Mouse (Mus musculus) stomach, postnatal 0 days (tissue): Measurements from ENCODE around the gene Map3k19. TPM values are rescaled to one million over a fixed set of nuclear protein-coding genes. Genes with fewer than 3 reads are reported as not detected.

Experiments used
- ATAC-seq: fragments of 200-750 bp; cut with Nextera tagmentation; 2 replicates; pipeline ENCODE4 v1.8.0; 2017; ENCODE audit not compliant: low FRiP score, low TSS enrichment
- DNase-seq: peaks from one replicate; pipeline ENCODE4 v3.0.0-alpha.2; 2016; ENCODE audit warnings: low spot score
- H3K27ac ChIP-seq: fragments of 300-500 bp; sonication (generic); replicated peaks from 2 replicates; pipeline ENCODE4 v1.5.1; 2014; ENCODE audit warnings: mild to moderate bottlenecking, control low read depth
- H3K27me3 ChIP-seq: fragments of 300-500 bp; sonication (generic); 2 replicates; pipeline ENCODE4 v1.6.1; 2014; ENCODE audit warnings: low read length; ENCODE audit not compliant: control insufficient read depth, insufficient read depth
- H3K36me3 ChIP-seq: fragments of 300-500 bp; sonication (generic); 2 replicates; pipeline ENCODE4 v1.6.1; 2014; ENCODE audit warnings: low read length, mixed read lengths; ENCODE audit not compliant: control insufficient read depth, insufficient read depth
- H3K4me1 ChIP-seq: fragments of 300-500 bp; sonication (generic); replicated peaks from 2 replicates; pipeline ENCODE4 v1.6.1; 2014; ENCODE audit warnings: antibody characterized with exemption; ENCODE audit not compliant: control insufficient read depth, insufficient read depth
- H3K4me2 ChIP-seq: fragments of 300-500 bp; sonication (generic); replicated peaks from 2 replicates; pipeline ENCODE4 v1.6.1; 2014; ENCODE audit warnings: low read depth, mild to moderate bottlenecking, control low read depth, moderate library complexity
- H3K4me3 ChIP-seq: fragments of 300-500 bp; sonication (generic); 2 replicates; pipeline ENCODE4 v1.5.1; 2014; ENCODE audit warnings: low read depth, low read length, control low read depth
- H3K9ac ChIP-seq: fragments of 300-500 bp; sonication (generic); 2 replicates; pipeline ENCODE4 v1.6.1; 2014; ENCODE audit warnings: mild to moderate bottlenecking, low read length, control low read depth, mixed read lengths
- H3K9me3 ChIP-seq: fragments of 300-500 bp; sonication (generic); 2 replicates; pipeline ENCODE4 v1.6.1; 2016; ENCODE audit warnings: low read length; ENCODE audit not compliant: control insufficient read depth
- CTCF ChIP-seq: IDR thresholded peaks from 2 replicates; pipeline ENCODE4 v1.5.1; 2016; ENCODE audit warnings: antibody characterized with exemption, low read depth, mild to moderate bottlenecking, moderate library complexity
- EP300 ChIP-seq: optimal IDR thresholded peaks from 2 replicates; pipeline ENCODE3; 2016; ENCODE audit warnings: antibody characterized with exemption
- WGBS: fragments of 180-500 bp; shearing (Covaris S2); extraction: QIAGEN DNeasy Blood & Tissue Kit; methylation state at CpG from one replicate; pipeline ENCODE4 v1.1.7; 2014; 5-methylcytosine and 5-hydroxymethylcytosine counted together
- polyA plus RNA-seq: library from polyadenylated mRNA; unstranded; fragments of >200 nt; fragmentation: Nextera tagmentation; extraction: Ambion mirVana; gene quantifications from 2 replicates; pipeline ENCODE4 v1.2.1, GENCODE M21; 2015

Gene Map3k19
- polyA plus RNA-seq = not detected in 2 replicates

DNA sequence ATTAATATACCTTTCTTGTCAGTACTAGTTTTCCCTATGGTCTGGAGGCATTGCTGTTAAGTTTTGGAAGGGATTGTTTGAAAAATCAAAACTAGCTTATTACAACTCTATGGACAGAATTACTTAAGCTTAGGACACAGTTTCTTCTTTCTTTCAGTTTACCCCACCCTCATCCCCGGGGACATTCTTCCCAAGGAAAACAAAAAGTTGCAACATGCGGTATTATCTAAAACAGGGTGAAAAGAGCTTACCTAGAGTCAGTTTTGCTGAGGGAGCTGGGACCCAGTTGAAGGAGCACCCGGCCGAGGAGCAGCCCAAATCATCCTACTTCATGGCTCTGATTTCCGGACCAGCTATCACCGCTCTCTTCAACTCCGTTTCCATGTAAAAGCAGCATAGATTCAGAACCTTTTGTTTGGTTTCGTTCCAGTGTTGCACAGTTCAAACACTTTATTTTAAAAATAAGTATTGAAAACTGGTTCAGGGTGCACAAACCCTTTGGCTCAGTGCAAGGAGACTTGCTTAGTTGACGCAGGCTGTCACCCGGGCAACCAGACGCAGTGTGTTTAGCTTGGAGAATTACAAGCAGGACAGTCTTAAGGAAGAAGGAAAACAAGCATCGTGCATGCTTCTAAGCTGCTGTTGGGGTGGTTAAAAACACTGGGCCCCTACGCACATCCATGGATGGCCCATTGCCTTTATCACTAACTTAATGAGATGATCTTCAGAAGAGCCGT lies at the start of gene Map3k19:
Gene Map3k19, minus strand, starts transcription at position 546 of the 737 bp plus-strand sequence.
- no peaks in the 10 kb centered on the region for H3K36me3 ChIP-seq
- H3K4me2 ChIP-seq = no peak within 1 kb of the TSS
- WGBS = 68% methylated on average over 14 of the region's 14 CpGs
- DNase-seq (no peak), ATAC-seq (no peak)
- no peak within 1 kb of the TSS for H3K9ac ChIP-seq
- H3K4me1 ChIP-seq = no peaks in the 10 kb centered on the region
- no peak within 1 kb of the TSS for H3K4me3 ChIP-seq
- H3K9me3 ChIP-seq = no peaks in the 10 kb centered on the region
- H3K27me3 ChIP-seq = no peaks in the 10 kb centered on the region
- no peak for TF ChIP-seq EP300
- H3K27ac ChIP-seq = no peak within 1 kb of the TSS

DNA sequence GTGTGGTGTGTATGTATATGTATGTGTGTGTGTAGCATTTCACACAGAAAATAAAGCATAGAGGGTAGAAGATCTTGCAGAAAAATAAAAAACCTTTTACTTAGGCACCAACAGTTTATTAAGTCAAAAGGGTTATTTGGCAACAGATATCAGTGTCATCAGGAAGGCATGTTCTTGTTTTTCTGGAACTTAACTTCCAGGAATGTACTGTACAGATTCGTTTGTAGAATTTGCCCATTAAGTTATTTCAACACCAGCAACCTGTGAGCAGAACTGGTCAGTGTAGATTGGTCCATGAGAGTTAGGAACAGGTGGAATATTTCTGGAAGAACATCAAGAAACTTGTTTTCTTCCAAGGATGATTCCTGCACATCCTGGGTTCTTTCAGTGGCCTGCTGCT lies 44.6 kb upstream of the Map3k19 start:
- no peak for ATAC-seq
- Histone ChIP-seq H3K9ac (no peak overlapping the region), H3K36me3 (no peaks in the 10 kb centered on the region), H3K27me3 (no peaks in the 10 kb centered on the region), H3K4me2 (no peak overlapping the region), H3K27ac (no peak overlapping the region), H3K9me3 (no peaks in the 10 kb centered on the region), H3K4me1 (no peaks in the 10 kb centered on the region), H3K4me3 (no peak overlapping the region)
- DNase-seq = no peak
- WGBS = 83% methylated on average over 1 of the region's 1 CpGs
- TF ChIP-seq EP300 (no peak), CTCF (no peak)

DNA sequence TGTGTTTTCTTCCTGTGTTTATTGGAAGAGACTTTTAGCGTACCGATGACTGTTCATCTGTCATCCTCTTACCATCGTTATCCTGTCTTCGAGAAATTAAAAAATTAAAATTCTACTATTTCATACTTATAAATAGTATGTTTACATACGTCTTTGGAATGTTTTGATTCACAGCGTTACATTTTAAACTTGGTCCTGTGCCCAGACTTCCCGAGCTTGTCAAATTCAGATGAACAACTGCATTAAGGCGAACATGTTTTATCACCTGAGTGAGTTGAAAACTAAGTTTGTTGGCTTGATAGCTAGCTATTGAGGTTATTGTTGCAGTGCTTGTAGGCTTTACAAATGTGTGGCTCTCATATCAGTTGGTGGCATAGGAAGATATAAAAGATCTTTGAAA lies 14.4 kb upstream of the Map3k19 start:
- no peaks in the 10 kb centered on the region for H3K9me3 ChIP-seq
- H3K4me3 ChIP-seq = peak overlapping the region; percentile 70
- H3K4me2 ChIP-seq = peak overlapping the region; percentile 64
- no peaks in the 10 kb centered on the region for H3K36me3 ChIP-seq
- H3K27me3 ChIP-seq = no peaks in the 10 kb centered on the region
- ATAC-seq (no peak), DNase-seq (no peak)
- no peaks in the 10 kb centered on the region for H3K4me1 ChIP-seq
- WGBS = 11% methylated on average over 8 of the region's 8 CpGs
- H3K9ac ChIP-seq = peak overlapping the region; percentile 79
- peak overlapping the region; percentile 90 for H3K27ac ChIP-seq
- no peak for TF ChIP-seq EP300
- TF ChIP-seq CTCF = no peak

DNA sequence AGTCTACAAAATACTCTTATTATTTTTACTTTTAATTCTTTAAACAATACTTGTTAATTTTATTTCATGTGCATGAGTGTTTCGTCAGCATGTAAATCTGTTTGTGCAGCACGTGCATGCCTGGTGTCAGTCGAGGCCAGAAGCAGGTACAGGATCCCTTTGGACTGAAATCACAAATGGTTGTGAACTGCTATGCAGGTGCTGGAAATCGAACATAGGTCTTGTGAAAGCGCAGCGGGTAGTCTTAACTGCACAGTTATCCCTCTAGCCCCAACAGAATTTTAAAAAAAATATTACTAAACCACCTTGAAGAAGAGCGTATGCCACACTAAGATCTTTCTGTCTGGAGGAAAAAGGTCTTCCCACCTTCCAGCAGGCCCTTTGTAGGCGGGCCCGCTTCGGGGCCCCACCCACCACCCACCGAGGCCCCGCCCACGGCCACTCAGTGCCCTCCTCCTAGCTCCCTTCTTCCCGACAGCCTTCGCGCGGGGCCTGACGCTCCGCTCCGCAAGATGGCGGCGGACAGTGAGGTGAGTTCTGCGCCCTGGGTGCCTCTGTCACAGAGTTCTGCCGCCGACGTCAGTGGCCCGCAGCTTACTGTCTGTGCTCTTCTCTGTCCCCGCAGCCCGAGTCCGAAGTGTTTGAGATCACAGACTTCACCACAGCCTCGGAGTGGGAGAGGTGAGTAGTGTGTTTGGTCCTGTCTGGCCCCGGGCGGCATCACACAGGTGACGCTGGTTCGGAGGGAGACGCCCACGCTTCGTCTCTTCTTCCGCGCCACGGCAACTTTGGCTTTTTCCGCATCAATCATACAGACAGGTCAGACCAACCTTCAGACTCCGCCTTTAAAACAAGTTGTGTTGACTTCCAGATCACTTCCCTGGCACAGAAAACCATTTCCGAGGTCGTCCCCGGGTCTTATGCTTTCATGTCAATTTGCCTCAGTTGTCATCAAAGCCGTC lies 13.8 kb upstream of the Map3k19 start, which contains the start of gene Rab3gap1:
Gene Rab3gap1, plus strand, starts transcription at position 474 of the 962 bp plus-strand sequence.
- Histone ChIP-seq H3K4me1 (no peaks in the 10 kb centered on the region), H3K4me3 (peak within 1 kb of the TSS; percentile 70), H3K27ac (peak within 1 kb of the TSS; percentile 90), H3K9ac (peak within 1 kb of the TSS; percentile 79), H3K4me2 (peak within 1 kb of the TSS; percentile 64), H3K9me3 (no peaks in the 10 kb centered on the region), H3K27me3 (no peaks in the 10 kb centered on the region), H3K36me3 (no peaks in the 10 kb centered on the region)
- ATAC-seq = peak; percentile 99
- TF ChIP-seq EP300 (no peak), CTCF (peak; percentile 17; the same call in 1 of the 2 replicates)
- peak; percentile 92 for DNase-seq
- 12% methylated on average over 47 of the region's 47 CpGs for WGBS

DNA sequence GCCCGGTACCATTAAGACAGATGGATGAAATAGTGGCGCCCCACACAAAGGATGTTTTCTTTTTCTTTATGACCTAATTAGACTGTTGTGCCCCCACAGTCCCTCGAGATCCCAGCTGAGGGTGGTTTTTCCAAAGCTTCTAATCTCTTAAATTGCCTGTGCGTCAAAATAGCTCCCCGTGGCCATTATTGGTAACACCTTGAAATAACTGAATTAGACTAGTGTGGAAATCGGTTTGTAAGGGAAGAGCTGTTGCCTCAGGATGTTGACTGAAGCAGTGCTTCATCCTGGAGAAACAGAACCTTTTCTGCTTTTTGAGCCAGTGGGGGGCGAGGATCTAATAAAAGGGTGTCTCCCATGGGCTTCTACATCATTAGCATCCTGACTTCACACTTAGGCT lies 9.0 kb upstream of the Map3k19 start:
- H3K9ac ChIP-seq = no peak overlapping the region
- DNase-seq (no peak), ATAC-seq (no peak)
- H3K27ac ChIP-seq = no peak overlapping the region
- no peaks in the 10 kb centered on the region for H3K4me1 ChIP-seq
- no peaks in the 10 kb centered on the region for H3K36me3 ChIP-seq
- no peaks in the 10 kb centered on the region for H3K9me3 ChIP-seq
- no peaks in the 10 kb centered on the region for H3K27me3 ChIP-seq
- WGBS = 71% methylated on average over 7 of the region's 7 CpGs
- TF ChIP-seq CTCF (no peak), EP300 (no peak)
- H3K4me2 ChIP-seq = no peak overlapping the region
- H3K4me3 ChIP-seq = no peak overlapping the region

DNA sequence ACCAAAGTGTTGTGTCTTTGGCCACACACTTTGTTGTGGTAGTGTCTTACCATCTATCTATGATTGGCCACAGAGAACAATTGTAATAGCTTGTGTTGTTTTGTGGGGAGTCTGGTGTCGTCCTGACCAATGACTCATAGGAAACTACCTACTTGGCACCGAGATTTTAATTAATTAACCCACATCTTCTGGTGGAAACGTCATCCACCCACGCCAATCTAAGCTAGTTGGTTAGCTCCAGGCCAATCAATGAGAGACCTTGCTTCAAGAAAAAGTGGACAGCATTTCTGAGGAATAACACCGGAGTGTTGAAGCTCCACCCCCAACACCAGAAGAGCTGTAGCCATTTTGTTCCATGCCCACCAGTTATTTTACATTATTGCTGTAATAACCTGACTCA lies 7.1 kb upstream of the Map3k19 start:
- Histone ChIP-seq H3K27me3 (no peaks in the 10 kb centered on the region), H3K4me2 (no peak overlapping the region), H3K27ac (no peak overlapping the region), H3K9me3 (no peaks in the 10 kb centered on the region), H3K4me1 (no peaks in the 10 kb centered on the region), H3K9ac (no peak overlapping the region), H3K4me3 (no peak overlapping the region), H3K36me3 (no peaks in the 10 kb centered on the region)
- 81% methylated on average over 5 of the region's 5 CpGs for WGBS
- DNase-seq (no peak), ATAC-seq (no peak)
- TF ChIP-seq CTCF (no peak), EP300 (no peak)
